Mouse (Mus musculus) heart, postnatal 14 days (tissue): ENCODE measurements around the gene Rps6ka5. TPM values are rescaled to one million over a fixed set of nuclear protein-coding genes. Genes with fewer than 3 reads are reported as not detected.
A peak's percentile ranks its signal among the peaks of the same experiment; 100 is the strongest.

Source experiments
- DNase-seq, 2 experiments: peaks; one replicate each; pipeline ENCODE4 v3.0.0; 2021 to 2022
- intact Hi-C: fragments of 180-260 bp; cut with DNase I; formaldehyde crosslinking; loops from one replicate; pipeline ENCODE4 v1.15.1; 2025
- long read RNA-seq, 2 experiments: library from polyadenylated mRNA; stranded (forward); transcript quantifications; one replicate each; pipeline ENCODE4 v2.0.0; 2021
- total RNA-seq, 2 experiments: library from RNA; stranded (reverse); gene quantifications; 2 replicates each; pipeline ENCODE4 v1.2.3; 2021

Gene Rps6ka5
- total RNA-seq, result 10 to 100 TPM; 13.4 to 17.9 TPM
- long read RNA-seq, experiment 1, full-length matches to known transcripts, result 3 of 3 reads
- long read RNA-seq, experiment 1, partial matches to known transcripts, result 0 of 3 reads
- long read RNA-seq, experiment 1, other reads (novel, unspliced or antisense), result 0 of 3 reads
- long read RNA-seq, experiment 2, full-length matches to known transcripts, result 2 of 3 reads
- long read RNA-seq, experiment 2, partial matches to known transcripts, result 1 of 3 reads
- long read RNA-seq, experiment 2, other reads (novel, unspliced or antisense), result 0 of 3 reads

- no peak for DNase-seq
- intact Hi-C loops, result loop anchor here (10.0 kb wide), 1 partner anchor 542 kb away; no protein-coding TSS in a partner anchor
These were observed at the start of gene Rps6ka5 for GRCm38 (mm10) chr12:100726651-100727050. Gene Rps6ka5 (minus strand): TSS chr12:100726983.

GRCm38 (mm10) chr12:100775911-100776581 is 49.3 kb upstream of the Rps6ka5 start:
- intact Hi-C loops, result loop anchor here (2.0 to 5.0 kb wide), 2 partner anchors 54 to 65 kb away; no protein-coding TSS in a partner anchor
- no peak for DNase-seq

- DNase-seq, result no peak
- intact Hi-C loops, result loop anchor here (2.0 to 5.0 kb wide), 2 partner anchors 53 to 66 kb away; no protein-coding TSS in a partner anchor
These were observed 48.5 kb upstream of the Rps6ka5 start for GRCm38 (mm10) chr12:100775291-100775690.

- intact Hi-C loops, result loop anchor here (2.0 to 5.0 kb wide), 2 partner anchors 52 to 66 kb away; no protein-coding TSS in a partner anchor
- DNase-seq, result peak in 1 of 2 experiments; percentile 39
These were observed 48.0 kb upstream of the Rps6ka5 start for GRCm38 (mm10) chr12:100774756-100775155.

- intact Hi-C loops, result no loop called here
- DNase-seq, result peak; percentile 55 to 66
These were observed 45.6 kb upstream of the Rps6ka5 start for GRCm38 (mm10) chr12:100772230-100772984.

GRCm38 (mm10) chr12:100770765-100771164 is 44.0 kb upstream of the Rps6ka5 start:
- DNase-seq, result no peak
- intact Hi-C loops, result no loop called here

GRCm38 (mm10) chr12:100769871-100770270 is 43.1 kb upstream of the Rps6ka5 start:
- intact Hi-C loops, result no loop called here
- DNase-seq, result no peak

- DNase-seq, result no peak
These were observed 37.7 kb upstream of the Rps6ka5 start for GRCm38 (mm10) chr12:100764329-100765018.

GRCm38 (mm10) chr12:100762663-100763425 is 36.1 kb upstream of the Rps6ka5 start:
- no peak for DNase-seq
- intact Hi-C loops, result no loop called here

More at GRCm38 (mm10) chr12:100764329-100765018, 37.7 kb upstream of the Rps6ka5 start:
- intact Hi-C loops, result no loop called here

GRCm38 (mm10) chr12:100757427-100757826 is 30.6 kb upstream of the Rps6ka5 start:
- DNase-seq, result no peak
- intact Hi-C loops, result no loop called here

GRCm38 (mm10) chr12:100753716-100754115 is 26.9 kb upstream of the Rps6ka5 start:
- no peak for DNase-seq
- intact Hi-C loops, result no loop called here

GRCm38 (mm10) chr12:100752977-100753376 is 26.2 kb upstream of the Rps6ka5 start:
- intact Hi-C loops, result no loop called here
- no peak for DNase-seq

GRCm38 (mm10) chr12:100742468-100742867 is 15.7 kb upstream of the Rps6ka5 start:
- intact Hi-C loops, result no loop called here

GRCm38 (mm10) chr12:100740313-100740712 is 13.5 kb upstream of the Rps6ka5 start:
- DNase-seq, result no peak
- intact Hi-C loops, result no loop called here

More at GRCm38 (mm10) chr12:100742468-100742867, 15.7 kb upstream of the Rps6ka5 start:
- no peak for DNase-seq

GRCm38 (mm10) chr12:100739011-100739570 is 12.3 kb upstream of the Rps6ka5 start:
- intact Hi-C loops, result no loop called here
- DNase-seq, result no peak

- intact Hi-C loops, result no loop called here
These were observed 11.7 kb upstream of the Rps6ka5 start for GRCm38 (mm10) chr12:100738498-100738897.

GRCm38 (mm10) chr12:100735581-100735980 is 8.8 kb upstream of the Rps6ka5 start:
- no peak for DNase-seq
- intact Hi-C loops, result no loop called here

More at GRCm38 (mm10) chr12:100738498-100738897, 11.7 kb upstream of the Rps6ka5 start:
- DNase-seq, result no peak

- DNase-seq, result no peak
- intact Hi-C loops, result no loop called here
These were observed 8.4 kb upstream of the Rps6ka5 start for GRCm38 (mm10) chr12:100735156-100735555.
